Mouse (Mus musculus) kidney, postnatal 0 days (tissue): ENCODE measurements around the gene Kcnh3. TPM values are rescaled to one million over a fixed set of nuclear protein-coding genes. Genes with fewer than 3 reads are reported as not detected.

Experiments used
- ATAC-seq: fragments of 200-750 bp; cut with Nextera tagmentation; replicated peaks from 2 replicates; pipeline ENCODE4 v1.8.0; 2017; ENCODE audit warnings: low read depth, moderate number of reproducible peaks, moderate TSS enrichment, moderate library complexity; ENCODE audit not compliant: low FRiP score
- DNase-seq: peaks from one replicate; pipeline ENCODE4 v3.0.0-alpha.2; 2016; ENCODE audit warnings: low spot score
- H3K27ac ChIP-seq: fragments of 300-500 bp; sonication (generic); 2 replicates; pipeline ENCODE4 v1.5.1; 2014; ENCODE audit warnings: mild to moderate bottlenecking
- H3K27me3 ChIP-seq: fragments of 300-500 bp; sonication (generic); 2 replicates; pipeline ENCODE4 v1.6.1; 2014; ENCODE audit warnings: low read length, mixed read lengths; ENCODE audit not compliant: insufficient read depth
- H3K36me3 ChIP-seq: fragments of 300-500 bp; sonication (generic); 2 replicates; pipeline ENCODE4 v1.6.1; 2014; ENCODE audit warnings: low read length, mixed read lengths; ENCODE audit not compliant: insufficient read depth
- H3K4me1 ChIP-seq: fragments of 300-500 bp; sonication (generic); replicated peaks from 2 replicates; pipeline ENCODE4 v1.6.1; 2014; ENCODE audit warnings: antibody characterized with exemption, low read length, mixed read lengths; ENCODE audit not compliant: insufficient read depth
- H3K4me2 ChIP-seq: fragments of 300-500 bp; sonication (generic); 2 replicates; pipeline ENCODE4 v1.6.1; 2014; ENCODE audit warnings: mild to moderate bottlenecking, low read length, moderate library complexity, mixed read lengths
- H3K4me3 ChIP-seq: fragments of 300-500 bp; sonication (generic); replicated peaks from 2 replicates; pipeline ENCODE4 v1.5.1; 2014; ENCODE audit warnings: low read depth, low read length
- H3K9ac ChIP-seq: fragments of 300-500 bp; sonication (generic); 2 replicates; pipeline ENCODE4 v1.6.1; 2014; ENCODE audit warnings: low read depth, low read length
- H3K9me3 ChIP-seq: fragments of 300-500 bp; sonication (generic); replicated peaks from 2 replicates; pipeline ENCODE4 v1.6.1; 2016; ENCODE audit warnings: low read length, inconsistent platforms, mixed read lengths
- CTCF ChIP-seq: IDR thresholded peaks from 2 replicates; pipeline ENCODE4 v1.5.1; 2016; ENCODE audit warnings: antibody characterized with exemption, low read depth, mild to moderate bottlenecking, moderate library complexity
- WGBS: fragments of 180-500 bp; shearing (Covaris S2); extraction: QIAGEN DNeasy Blood & Tissue Kit; methylation state at CpG from one replicate; pipeline ENCODE4 v1.1.7; 2014; 5-methylcytosine and 5-hydroxymethylcytosine counted together
- polyA plus RNA-seq: library from polyadenylated mRNA; unstranded; fragments of >200 nt; fragmentation: Nextera tagmentation; extraction: Ambion mirVana; gene quantifications from 2 replicates; pipeline ENCODE4 v1.2.1, GENCODE M21; 2015

The Kcnh3 gene
- polyA plus RNA-seq, 1 experiment from 2014 or later = 0.32 TPM

DNA sequence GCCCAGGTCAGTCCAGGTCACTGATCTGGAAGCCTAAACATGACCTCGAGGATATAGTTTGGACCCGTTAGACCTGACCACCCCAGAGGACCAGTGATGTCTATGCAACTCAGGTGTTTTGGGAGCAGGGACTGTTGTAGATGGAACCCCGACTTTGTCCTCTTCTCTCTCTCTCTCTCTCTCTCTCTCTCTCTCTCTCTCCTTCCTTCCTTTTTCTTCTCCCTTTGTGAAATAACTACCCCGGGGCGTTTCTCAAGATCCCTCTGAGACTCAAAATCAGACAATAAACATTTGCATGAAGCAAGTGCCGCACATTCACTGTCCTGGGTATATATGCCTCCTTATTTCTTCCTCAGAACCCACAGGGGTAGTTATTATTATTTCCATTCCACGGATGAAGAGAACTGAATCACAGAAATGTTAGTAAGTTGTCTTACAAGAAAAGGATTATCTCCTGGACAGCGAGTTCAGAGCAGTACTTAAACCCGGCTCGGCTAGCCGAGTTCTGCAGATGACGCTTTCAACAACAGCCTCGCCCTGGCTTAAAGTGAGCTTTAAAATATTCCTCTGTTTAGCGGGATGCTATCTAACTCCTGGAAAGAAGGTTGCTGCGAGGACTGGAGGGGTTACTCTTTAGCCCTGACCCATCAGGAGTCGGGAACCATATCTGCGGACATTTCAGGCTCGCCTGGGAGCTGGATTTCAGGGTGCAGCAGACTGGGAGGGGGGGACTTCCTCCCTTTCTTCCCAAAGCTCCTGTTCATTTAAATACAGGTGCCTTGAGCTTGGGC is 1.7 kb upstream of the Kcnh3 start:
- ATAC-seq (no peak), DNase-seq (peak; percentile 13)
- Histone ChIP-seq H3K4me2 (peak overlapping the region; percentile 74), H3K27ac (no peak overlapping the region), H3K9ac (peak overlapping the region; percentile 5; the same call in 1 of the 2 replicates), H3K36me3 (no peaks in the 10 kb centered on the region), H3K4me3 (peak overlapping the region; percentile 37), H3K9me3 (no peaks in the 10 kb centered on the region), H3K27me3 (peaks cover 64% of the 10 kb centered on the region), H3K4me1 (peaks cover 23% of the 10 kb centered on the region; the same call in 1 of the 2 replicates)
- no peak for TF ChIP-seq CTCF
- WGBS = 5% methylated on average over 18 of the region's 18 CpGs

DNA sequence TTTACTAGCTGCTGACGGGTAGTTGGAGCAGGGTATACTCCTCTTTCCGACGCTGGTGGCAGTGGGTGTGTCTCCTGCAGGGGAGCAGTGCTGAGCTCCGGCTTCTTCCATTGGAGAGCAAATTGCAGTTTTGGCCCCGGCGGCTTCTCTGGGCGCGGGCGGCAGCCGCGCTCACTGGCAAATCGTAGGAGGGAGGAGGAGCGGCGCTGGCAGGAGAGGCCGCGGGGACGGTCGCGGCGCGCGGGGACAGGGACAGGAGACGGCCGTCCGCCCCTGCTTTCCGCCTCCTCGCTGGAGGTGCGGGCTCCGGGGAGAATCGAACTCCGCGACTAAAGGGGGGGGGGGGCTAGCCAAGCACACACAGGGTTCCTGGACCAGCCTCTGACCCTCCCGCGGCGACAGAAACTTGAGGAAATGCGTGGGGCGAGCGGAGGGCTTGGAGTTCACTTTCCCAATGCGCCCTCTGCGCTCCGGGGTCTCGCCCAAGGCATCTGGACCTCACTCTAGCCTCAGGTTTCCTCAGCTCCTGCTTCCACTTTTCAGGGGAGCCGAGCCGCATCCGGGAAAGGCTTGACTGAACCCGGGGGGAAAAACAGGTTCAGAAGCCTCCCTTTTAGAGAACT is 965 bp upstream of the Kcnh3 start:
- ATAC-seq = no peak
- peak overlapping the region; percentile 37 for H3K4me3 ChIP-seq
- no peak for TF ChIP-seq CTCF
- H3K9me3 ChIP-seq = no peaks in the 10 kb centered on the region
- peak overlapping the region; percentile 74 for H3K4me2 ChIP-seq
- peak; percentile 12 for DNase-seq
- WGBS = 1% methylated on average over 45 of the region's 46 CpGs
- peak overlapping the region; percentile 5; the same call in 1 of the 2 replicates for H3K9ac ChIP-seq
- H3K27me3 ChIP-seq = peaks cover 64% of the 10 kb centered on the region
- peaks cover 23% of the 10 kb centered on the region; the same call in 1 of the 2 replicates for H3K4me1 ChIP-seq
- no peaks in the 10 kb centered on the region for H3K36me3 ChIP-seq
- H3K27ac ChIP-seq = no peak overlapping the region

DNA sequence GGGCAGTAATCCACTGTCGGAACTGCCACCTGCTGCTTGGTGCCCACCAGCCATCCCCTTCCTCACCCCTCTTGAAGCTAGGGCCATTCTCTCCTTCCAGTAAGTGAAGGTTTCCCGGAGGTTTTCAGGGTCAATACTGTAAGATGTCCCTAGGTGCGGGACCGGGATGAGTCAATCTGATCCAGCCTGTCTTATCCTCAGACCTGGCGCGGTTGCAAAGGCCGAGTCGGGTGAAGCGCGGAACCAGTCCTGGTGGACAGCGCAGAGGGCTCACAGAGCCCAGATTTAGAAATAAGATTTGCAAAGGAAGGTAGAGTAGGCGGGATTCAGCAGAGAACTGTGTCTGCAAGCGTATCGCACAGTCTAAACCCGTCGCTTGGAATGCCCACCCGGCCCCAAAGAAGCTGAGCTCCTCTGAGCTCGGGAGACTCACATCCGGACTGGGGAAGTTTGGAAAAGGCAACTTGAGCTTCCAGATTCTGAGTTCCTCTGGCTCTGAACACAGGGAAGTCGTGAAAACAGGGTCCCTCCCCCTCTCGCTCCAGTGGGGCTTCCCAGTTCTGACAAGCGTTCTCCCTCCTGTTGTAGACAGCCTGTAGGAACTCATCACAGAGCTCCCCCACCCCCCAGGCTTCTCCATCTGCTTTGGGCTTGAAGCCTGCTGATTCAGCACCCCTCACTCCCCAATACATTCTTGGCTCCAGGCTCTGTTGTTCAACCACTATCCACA is 585 bp downstream of the Kcnh3 start:
- Histone ChIP-seq H3K4me3 (peak overlapping the region; percentile 37; the same call in 1 of the 2 replicates), H3K4me1 (peaks cover 23% of the 10 kb centered on the region; the same call in 1 of the 2 replicates), H3K36me3 (no peaks in the 10 kb centered on the region), H3K9ac (no peak overlapping the region), H3K27ac (no peak overlapping the region), H3K9me3 (no peaks in the 10 kb centered on the region), H3K27me3 (peaks cover 59% of the 10 kb centered on the region), H3K4me2 (peak overlapping the region; percentile 74)
- 0 out of 2 replicates have a peak, but pooled peaks have one; percentile 10 for ATAC-seq
- DNase-seq = peak; percentile 47
- under 1% methylated on average over 22 of the region's 22 CpGs for WGBS
- no peak for TF ChIP-seq CTCF

DNA sequence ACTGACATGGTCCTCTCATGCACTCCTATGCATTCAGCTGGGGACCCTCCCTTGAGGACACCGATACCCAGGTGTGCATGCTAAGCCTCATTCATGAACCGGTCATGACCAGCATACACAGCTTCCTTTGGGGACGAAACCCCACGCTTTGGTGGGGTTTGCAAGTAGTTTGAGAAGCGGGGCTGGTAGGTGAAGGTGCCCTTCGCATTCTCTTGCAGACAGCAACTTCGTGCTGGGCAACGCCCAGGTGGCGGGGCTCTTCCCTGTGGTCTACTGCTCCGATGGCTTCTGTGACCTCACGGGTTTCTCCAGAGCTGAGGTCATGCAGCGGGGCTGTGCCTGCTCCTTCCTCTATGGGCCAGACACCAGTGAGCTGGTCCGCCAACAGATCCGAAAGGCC is 1.4 kb downstream of the Kcnh3 start:
- Histone ChIP-seq H3K9me3 (no peaks in the 10 kb centered on the region), H3K9ac (no peak overlapping the region), H3K4me1 (peaks cover 23% of the 10 kb centered on the region; the same call in 1 of the 2 replicates), H3K36me3 (no peaks in the 10 kb centered on the region), H3K4me3 (no peak overlapping the region), H3K27ac (no peak overlapping the region), H3K4me2 (no peak overlapping the region), H3K27me3 (peaks cover 56% of the 10 kb centered on the region)
- no peak for ATAC-seq
- WGBS = 23% methylated on average over 14 of the region's 14 CpGs
- TF ChIP-seq CTCF = no peak
- no peak for DNase-seq

DNA sequence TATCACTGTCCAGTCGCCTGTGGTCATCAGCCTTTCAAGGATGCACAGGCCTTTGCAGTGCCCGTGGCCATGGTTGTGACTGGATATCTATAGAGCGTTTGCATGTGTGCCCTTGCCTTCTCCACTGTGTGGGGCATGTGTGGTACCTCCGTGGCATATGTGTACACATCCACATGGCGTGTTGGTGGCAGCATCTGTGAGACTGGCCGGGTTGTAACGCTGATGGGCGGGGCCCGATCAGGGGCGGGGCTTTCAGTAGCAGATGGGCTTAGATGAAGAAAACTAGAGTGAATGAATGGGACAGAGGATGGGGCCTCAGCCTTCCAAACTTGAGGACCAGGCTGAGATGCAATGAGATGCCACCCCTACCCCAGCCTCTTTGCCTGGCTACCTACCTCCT is 7.3 kb downstream of the Kcnh3 start:
- Histone ChIP-seq H3K4me3 (no peak overlapping the region), H3K9ac (no peak overlapping the region), H3K4me2 (no peak overlapping the region), H3K36me3 (no peaks in the 10 kb centered on the region), H3K27me3 (peaks cover 10% of the 10 kb centered on the region), H3K4me1 (no peaks in the 10 kb centered on the region), H3K27ac (no peak overlapping the region), H3K9me3 (no peaks in the 10 kb centered on the region)
- ATAC-seq (no peak), DNase-seq (no peak)
- no peak for TF ChIP-seq CTCF
- 74% methylated on average over 10 of the region's 10 CpGs for WGBS

DNA sequence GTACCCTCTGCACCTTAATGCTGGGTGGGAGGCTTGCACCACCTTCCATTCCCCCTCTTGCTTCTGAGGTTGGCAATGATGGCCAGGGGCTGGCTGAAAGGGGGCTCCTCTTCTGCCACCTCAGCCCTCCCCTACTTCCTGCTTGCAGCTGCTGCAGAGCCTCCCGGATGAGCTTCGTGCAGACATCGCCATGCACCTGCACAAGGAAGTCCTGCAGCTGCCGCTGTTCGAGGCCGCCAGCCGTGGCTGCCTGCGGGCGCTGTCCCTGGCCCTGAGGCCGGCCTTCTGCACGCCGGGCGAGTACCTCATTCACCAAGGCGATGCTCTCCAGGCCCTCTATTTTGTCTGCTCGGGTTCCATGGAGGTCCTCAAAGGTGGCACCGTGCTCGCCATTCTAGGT is 9.1 kb downstream of the Kcnh3 start:
- no peak for DNase-seq
- no peak for TF ChIP-seq CTCF
- H3K4me1 ChIP-seq = no peaks in the 10 kb centered on the region
- H3K9me3 ChIP-seq = no peaks in the 10 kb centered on the region
- no peak overlapping the region for H3K27ac ChIP-seq
- peaks cover 4% of the 10 kb centered on the region; the same call in 1 of the 2 replicates for H3K27me3 ChIP-seq
- H3K36me3 ChIP-seq = no peaks in the 10 kb centered on the region
- WGBS = 51% methylated on average over 17 of the region's 17 CpGs
- no peak overlapping the region for H3K9ac ChIP-seq
- H3K4me3 ChIP-seq = no peak overlapping the region
- no peak overlapping the region for H3K4me2 ChIP-seq
- no peak for ATAC-seq
